Mouse (Mus musculus) embryonic facial prominence, embryonic 13.5 days (tissue): ENCODE data around the gene Fnip1. TPM values are rescaled to one million over a fixed set of nuclear protein-coding genes. Genes with fewer than 3 reads are reported as not detected.

Experiments used
- ATAC-seq: fragments of 200-750 bp; cut with Nextera tagmentation; 2 replicates; pipeline ENCODE4 v1.8.0; 2017; ENCODE audit warnings: low read depth; ENCODE audit not compliant: insufficient number of reproducible peaks, insufficient read depth, low FRiP score, low TSS enrichment
- H3K27ac ChIP-seq: fragments of 300-500 bp; sonication (generic); 2 replicates; pipeline ENCODE4 v1.5.1; 2015; ENCODE audit warnings: moderate library complexity, mild to moderate bottlenecking, inconsistent platforms
- H3K27me3 ChIP-seq: fragments of 300-500 bp; sonication (generic); 2 replicates; pipeline ENCODE4 v1.6.1; 2015; ENCODE audit warnings: mild to moderate bottlenecking, inconsistent platforms
- H3K36me3 ChIP-seq: fragments of 300-500 bp; sonication (generic); 2 replicates; pipeline ENCODE4 v1.6.1; 2015; ENCODE audit warnings: mild to moderate bottlenecking, inconsistent platforms
- H3K4me1 ChIP-seq: fragments of 300-500 bp; sonication (generic); 2 replicates; pipeline ENCODE4 v1.6.1; 2015; ENCODE audit warnings: inconsistent platforms
- H3K4me2 ChIP-seq: fragments of 300-500 bp; sonication (generic); 2 replicates; pipeline ENCODE4 v1.6.1; 2015; ENCODE audit warnings: moderate library complexity, mild to moderate bottlenecking, inconsistent platforms
- H3K4me3 ChIP-seq: fragments of 300-500 bp; sonication (generic); 2 replicates; pipeline ENCODE4 v1.5.1; 2015; ENCODE audit warnings: mild to moderate bottlenecking, inconsistent platforms
- H3K9ac ChIP-seq: fragments of 300-500 bp; sonication (generic); 2 replicates; pipeline ENCODE4 v1.6.1; 2015; ENCODE audit warnings: mild to moderate bottlenecking, inconsistent platforms
- H3K9me3 ChIP-seq: fragments of 300-500 bp; sonication (generic); 2 replicates; pipeline ENCODE4 v1.6.1; 2016; ENCODE audit warnings: inconsistent platforms
- WGBS: fragments of 180-500 bp; shearing (Covaris S2); methylation state at CpG from one replicate; pipeline ENCODE4 v1.1.7; 2015; ENCODE audit warnings: mixed read lengths; 5-methylcytosine and 5-hydroxymethylcytosine counted together
- polyA plus RNA-seq: library from polyadenylated mRNA; unstranded; fragments of >200 nt; fragmentation: Nextera tagmentation; extraction: Ambion mirVana; gene quantifications from 2 replicates; pipeline ENCODE4 v1.2.1, GENCODE M21; 2015

Fnip1 gene
- polyA plus RNA-seq, 1 experiment from 2014 or later, result 11.4 TPM

- no peaks in the 10 kb centered on the region for H3K27me3 ChIP-seq
- H3K36me3 ChIP-seq, result no peaks in the 10 kb centered on the region
- H3K9ac ChIP-seq, result no peak overlapping the region
- H3K27ac ChIP-seq, result no peak overlapping the region
- H3K4me3 ChIP-seq, result no peak overlapping the region
- no peaks in the 10 kb centered on the region for H3K4me1 ChIP-seq
- no peaks in the 10 kb centered on the region for H3K9me3 ChIP-seq
- ATAC-seq, result no peak
- 87% methylated on average over 5 of the region's 5 CpGs for WGBS
- no peak overlapping the region for H3K4me2 ChIP-seq
These were observed 124.8 kb downstream of the Fnip1 start for GRCm38 (mm10) chr11:54562761-54563160.

Other genes starting within 250 kb of the Fnip1 start
- not detected in 2 replicates for gene Csf2, start 188.5 kb upstream of the Fnip1 start, polyA plus RNA-seq
- not detected in 2 replicates for gene Il3, start 170.9 kb upstream of the Fnip1 start, polyA plus RNA-seq
- gene Acsl6, start 134.4 kb upstream of the Fnip1 start, polyA plus RNA-seq, result 1.8 and 2.4 TPM in 2 replicates
- not detected in 2 replicates for gene Meikin, start 67.5 kb upstream of the Fnip1 start, polyA plus RNA-seq
- gene Rapgef6, start 84.6 kb downstream of the Fnip1 start, polyA plus RNA-seq, result 39.0 and 40.5 TPM in 2 replicates